Mouse (Mus musculus) kidney, embryonic 15.5 days (tissue): Measurements from ENCODE around the gene Fbxo45. TPM values are rescaled to one million over a fixed set of nuclear protein-coding genes. Genes with fewer than 3 reads are reported as not detected.
A peak's percentile ranks its signal among the peaks of the same experiment; 100 is the strongest.
"Not testable (repeated sequence)": the region's sequence is repeated elsewhere in the genome, so short reads cannot be mapped to it uniquely, and the experiment has no call there.

Experiments
- ATAC-seq: fragments of 200-750 bp; cut with Nextera tagmentation; replicated peaks from 2 replicates; pipeline ENCODE4 v1.8.0; 2017; ENCODE audit warnings: moderate TSS enrichment; ENCODE audit not compliant: low FRiP score
- H3K27ac ChIP-seq: fragments of 300-500 bp; sonication (generic); 2 replicates; pipeline ENCODE4 v1.5.1; 2015; ENCODE audit warnings: mild to moderate bottlenecking, inconsistent platforms
- H3K27me3 ChIP-seq: fragments of 300-500 bp; sonication (generic); 2 replicates; pipeline ENCODE4 v1.6.1; 2015; ENCODE audit warnings: inconsistent platforms
- H3K36me3 ChIP-seq: fragments of 300-500 bp; sonication (generic); 2 replicates; pipeline ENCODE4 v1.6.1; 2015; ENCODE audit warnings: inconsistent platforms
- H3K4me1 ChIP-seq: fragments of 300-500 bp; sonication (generic); 2 replicates; pipeline ENCODE4 v1.6.1; 2015; ENCODE audit warnings: inconsistent platforms
- H3K4me2 ChIP-seq: fragments of 300-500 bp; sonication (generic); 2 replicates; pipeline ENCODE4 v1.6.1; 2015; ENCODE audit warnings: moderate library complexity, mild to moderate bottlenecking, inconsistent platforms
- H3K4me3 ChIP-seq: fragments of 300-500 bp; sonication (generic); replicated peaks from 2 replicates; pipeline ENCODE4 v1.5.1; 2015; ENCODE audit warnings: mild to moderate bottlenecking, inconsistent platforms
- H3K9ac ChIP-seq: fragments of 300-500 bp; sonication (generic); 2 replicates; pipeline ENCODE4 v1.6.1; 2015; ENCODE audit warnings: mild to moderate bottlenecking, inconsistent platforms
- H3K9me3 ChIP-seq: fragments of 300-500 bp; sonication (generic); replicated peaks from 2 replicates; pipeline ENCODE4 v1.6.1; 2016; ENCODE audit warnings: inconsistent platforms
- WGBS: fragments of 180-500 bp; shearing (Covaris S2); methylation state at CpG from one replicate; pipeline ENCODE4 v1.1.7; 2015; ENCODE audit warnings: mixed read lengths; 5-methylcytosine and 5-hydroxymethylcytosine counted together
- polyA plus RNA-seq: library from polyadenylated mRNA; unstranded; fragments of >200 nt; fragmentation: Nextera tagmentation; extraction: Ambion mirVana; gene quantifications from 2 replicates; pipeline ENCODE4 v1.2.1, GENCODE M21; 2015

Fbxo45 gene
- polyA plus RNA-seq, 1 experiment from 2014 or later = 10.4 TPM

- no peak overlapping the region for H3K4me2 ChIP-seq
- no peaks in the 10 kb centered on the region for H3K9me3 ChIP-seq
- H3K4me3 ChIP-seq = no peak overlapping the region
- H3K4me1 ChIP-seq = peaks cover 28% of the 10 kb centered on the region
- no peak for ATAC-seq
- H3K27ac ChIP-seq = no peak overlapping the region
- H3K36me3 ChIP-seq = peaks cover 2% of the 10 kb centered on the region; the same call in 1 of the 2 replicates
- no peak overlapping the region for H3K9ac ChIP-seq
- no peaks in the 10 kb centered on the region for H3K27me3 ChIP-seq
- 90% methylated on average over 3 of the region's 3 CpGs for WGBS
These were observed 3.1 kb downstream of the Fbxo45 start for GRCm38 (mm10) chr16:32243901-32244300.

GRCm38 (mm10) chr16:32239428-32240312, 7.3 kb downstream of the Fbxo45 start:
- Histone ChIP-seq H3K4me2 (no peak overlapping the region), H3K4me3 (no peak overlapping the region), H3K27ac (no peak overlapping the region), H3K27me3 (no peaks in the 10 kb centered on the region), H3K4me1 (peaks cover 6% of the 10 kb centered on the region), H3K36me3 (peaks cover 31% of the 10 kb centered on the region), H3K9ac (no peak overlapping the region), H3K9me3 (no peaks in the 10 kb centered on the region)
- ATAC-seq = no peak
- 86% methylated on average over 2 of the region's 2 CpGs for whole genome bisulfite sequencing

DNA sequence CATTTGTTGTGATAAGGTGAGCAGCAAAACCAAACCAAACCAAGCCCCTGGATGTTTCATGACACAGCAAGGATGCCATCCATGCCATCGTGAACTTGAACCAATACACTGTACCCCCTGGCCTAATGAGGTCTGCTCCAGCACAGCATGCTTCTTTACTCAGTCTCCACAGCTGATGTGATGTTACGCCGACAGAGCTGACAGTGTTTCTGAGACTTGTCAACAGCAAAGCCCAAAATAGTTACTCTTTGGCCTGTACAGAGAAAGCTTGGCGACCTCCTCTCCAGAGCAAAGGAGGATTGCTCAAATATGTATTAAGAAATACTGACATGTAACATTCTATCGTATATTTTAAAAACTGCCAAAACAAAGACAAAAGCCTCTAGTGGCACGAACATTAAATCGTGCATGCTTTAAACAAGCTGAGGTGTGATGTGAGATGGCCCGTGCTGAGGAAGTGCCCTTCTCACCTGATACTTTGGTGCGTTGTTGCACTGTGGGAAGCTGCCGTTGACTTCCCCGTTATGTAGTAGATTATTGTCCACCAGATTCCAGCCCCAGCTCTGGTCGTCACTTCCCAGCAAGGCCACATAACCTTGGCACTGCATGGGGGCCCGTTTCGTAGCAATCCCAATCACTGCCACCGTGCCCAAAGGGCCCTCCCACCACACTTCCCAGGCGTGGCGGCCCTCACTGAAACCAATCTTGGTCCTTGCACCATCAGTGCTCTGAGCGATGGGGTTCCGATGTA, 8.9 kb downstream of the Fbxo45 start:
- H3K27ac ChIP-seq = no peak overlapping the region
- no peak for ATAC-seq

GRCm38 (mm10) chr16:32232050-32232449, 14.9 kb downstream of the Fbxo45 start:
- H3K36me3 ChIP-seq = peaks cover 46% of the 10 kb centered on the region
- not testable (repeated sequence) for H3K4me2 ChIP-seq, H3K27ac ChIP-seq, ATAC-seq, H3K27me3 ChIP-seq, H3K4me1 ChIP-seq, H3K9ac ChIP-seq, H3K9me3 ChIP-seq, H3K4me3 ChIP-seq
- 88% methylated on average over 3 of the region's 3 CpGs for WGBS

More for the DNA sequence above, 8.9 kb downstream of the Fbxo45 start:
- Histone ChIP-seq H3K36me3 (peaks cover 45% of the 10 kb centered on the region), H3K4me2 (no peak overlapping the region), H3K4me1 (no peaks in the 10 kb centered on the region), H3K9me3 (no peaks in the 10 kb centered on the region), H3K4me3 (no peak overlapping the region), H3K27me3 (no peaks in the 10 kb centered on the region), H3K9ac (no peak overlapping the region)
- WGBS = 87% methylated on average over 19 of the region's 19 CpGs

GRCm38 (mm10) chr16:32222399-32222798, 24.6 kb downstream of the Fbxo45 start:
- Histone ChIP-seq H3K4me2 (no peak overlapping the region), H3K36me3 (no peaks in the 10 kb centered on the region), H3K9ac (no peak overlapping the region), H3K27me3 (no peaks in the 10 kb centered on the region), H3K4me3 (no peak overlapping the region), H3K9me3 (no peaks in the 10 kb centered on the region), H3K4me1 (no peaks in the 10 kb centered on the region), H3K27ac (no peak overlapping the region)
- no peak for ATAC-seq

GRCm38 (mm10) chr16:32221803-32222202, 25.2 kb downstream of the Fbxo45 start:
- ATAC-seq = no peak
- no peak overlapping the region for H3K4me3 ChIP-seq
- no peaks in the 10 kb centered on the region for H3K4me1 ChIP-seq
- no peak overlapping the region for H3K9ac ChIP-seq
- no peak overlapping the region for H3K4me2 ChIP-seq
- 86% methylated on average over 4 of the region's 4 CpGs for WGBS
- H3K9me3 ChIP-seq = no peaks in the 10 kb centered on the region
- H3K27ac ChIP-seq = no peak overlapping the region
- no peaks in the 10 kb centered on the region for H3K36me3 ChIP-seq
- H3K27me3 ChIP-seq = no peaks in the 10 kb centered on the region

DNA sequence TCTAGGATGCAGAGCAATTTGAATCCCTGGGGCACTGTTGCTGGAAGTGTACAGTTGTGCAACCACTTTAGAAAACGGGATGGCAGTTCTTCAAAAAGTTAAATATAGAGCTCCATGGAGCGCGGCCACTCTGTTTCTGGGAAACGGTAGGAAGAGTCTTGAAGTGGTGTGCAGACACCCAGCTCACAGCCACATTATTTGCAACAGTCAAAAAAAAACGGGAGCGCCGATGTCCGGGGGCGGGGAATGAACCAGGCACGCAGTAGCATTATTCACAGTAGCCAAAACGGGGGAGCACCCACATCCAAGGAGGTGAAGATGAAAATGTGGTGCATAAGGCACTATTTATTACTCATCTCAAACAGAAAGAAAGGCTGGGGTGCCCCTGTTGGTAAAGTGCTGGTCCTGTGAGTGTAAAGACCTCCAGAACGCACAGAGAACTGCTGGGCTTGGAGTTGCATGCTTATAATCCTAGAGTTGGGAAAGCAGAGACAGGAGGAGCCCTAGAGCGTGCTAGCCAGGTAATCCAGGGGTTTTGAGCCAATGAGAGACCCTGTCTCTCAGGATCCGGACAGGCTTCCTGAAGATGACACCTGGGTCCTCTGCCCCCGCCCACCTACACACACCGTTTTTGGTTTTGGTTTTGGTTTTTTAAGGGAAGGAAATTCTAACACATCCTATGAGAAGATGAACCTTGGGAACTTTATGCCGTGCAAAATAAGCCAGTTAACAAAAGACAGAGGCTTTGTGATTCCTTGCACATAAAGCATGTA, 32.0 kb downstream of the Fbxo45 start:
- Histone ChIP-seq H3K9me3 (peaks cover 3% of the 10 kb centered on the region; the same call in 1 of the 2 replicates), H3K4me1 (no peaks in the 10 kb centered on the region)
- no peak for ATAC-seq

GRCm38 (mm10) chr16:32214156-32214555, 32.8 kb downstream of the Fbxo45 start:
- Histone ChIP-seq H3K9ac (no peak overlapping the region), H3K4me3 (no peak overlapping the region), H3K27ac (no peak overlapping the region), H3K9me3 (peaks cover 9% of the 10 kb centered on the region; the same call in 1 of the 2 replicates), H3K36me3 (no peaks in the 10 kb centered on the region), H3K4me1 (no peaks in the 10 kb centered on the region), H3K27me3 (no peaks in the 10 kb centered on the region), H3K4me2 (no peak overlapping the region)
- ATAC-seq = no peak

More for the DNA sequence above, 32.0 kb downstream of the Fbxo45 start:
- no peak overlapping the region for H3K4me2 ChIP-seq
- H3K27me3 ChIP-seq = no peaks in the 10 kb centered on the region
- H3K9ac ChIP-seq = no peak overlapping the region
- H3K36me3 ChIP-seq = no peaks in the 10 kb centered on the region
- H3K27ac ChIP-seq = no peak overlapping the region
- 78% methylated on average over 17 of the region's 17 CpGs for WGBS
- H3K4me3 ChIP-seq = no peak overlapping the region

GRCm38 (mm10) chr16:32204902-32205301, 42.1 kb downstream of the Fbxo45 start:
- H3K9me3 ChIP-seq = peaks cover 6% of the 10 kb centered on the region; the same call in 1 of the 2 replicates
- no peak for ATAC-seq
- H3K27ac ChIP-seq = no peak overlapping the region
- no peak overlapping the region for H3K4me3 ChIP-seq
- H3K4me2 ChIP-seq = no peak overlapping the region
- H3K27me3 ChIP-seq = no peaks in the 10 kb centered on the region
- H3K9ac ChIP-seq = no peak overlapping the region
- 59% methylated on average over 3 of the region's 3 CpGs for WGBS
- peaks cover 12% of the 10 kb centered on the region for H3K4me1 ChIP-seq
- H3K36me3 ChIP-seq = no peaks in the 10 kb centered on the region

DNA sequence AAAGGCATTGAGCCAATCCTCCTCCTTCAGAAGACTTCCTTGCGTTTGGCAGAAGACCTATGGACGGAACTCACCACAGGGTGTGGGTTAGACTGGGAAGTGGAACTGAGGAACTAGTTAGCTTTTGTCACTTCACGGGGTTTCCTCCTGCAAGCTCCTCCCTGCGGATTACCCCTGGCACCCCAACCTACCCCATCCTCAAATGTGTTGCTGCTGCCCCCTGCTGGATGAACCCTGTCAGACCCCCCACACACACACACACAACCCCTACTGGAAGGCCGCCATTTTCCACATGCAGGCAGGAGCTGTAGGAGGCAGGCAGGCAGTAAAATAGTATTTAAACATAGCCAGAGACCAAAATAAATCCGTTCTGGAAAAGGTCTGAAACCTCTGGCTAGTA, 44.3 kb downstream of the Fbxo45 start:
- 79% methylated on average over 6 of the region's 6 CpGs for WGBS
- Histone ChIP-seq H3K36me3 (no peaks in the 10 kb centered on the region), H3K4me3 (no peak overlapping the region), H3K27ac (no peak overlapping the region), H3K27me3 (no peaks in the 10 kb centered on the region), H3K9me3 (no peaks in the 10 kb centered on the region), H3K4me1 (peaks cover 12% of the 10 kb centered on the region), H3K4me2 (no peak overlapping the region), H3K9ac (no peak overlapping the region)
- no peak for ATAC-seq

DNA sequence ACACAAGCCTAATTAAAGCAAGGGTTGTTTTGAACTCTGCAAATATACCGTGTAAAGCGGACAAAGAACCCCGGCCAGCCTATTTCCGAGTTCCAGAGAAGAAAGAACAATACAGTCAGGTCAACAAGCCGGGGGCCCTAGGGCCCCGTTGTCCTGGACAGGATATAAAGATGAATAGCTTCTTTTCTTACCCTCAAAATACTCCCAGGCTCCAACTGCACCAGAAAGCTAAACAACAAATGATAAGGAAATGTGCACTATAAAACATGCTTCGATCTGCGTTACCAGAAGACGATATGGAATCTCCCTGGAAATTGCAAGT, 46.0 kb downstream of the Fbxo45 start:
- no peaks in the 10 kb centered on the region for H3K9me3 ChIP-seq
- 30% methylated on average over 9 of the region's 9 CpGs for WGBS
- no peaks in the 10 kb centered on the region for H3K27me3 ChIP-seq
- ATAC-seq = peak; percentile 33; the same call in 1 of the 2 replicates
- peak overlapping the region; percentile 33 for H3K4me3 ChIP-seq
- no peaks in the 10 kb centered on the region for H3K36me3 ChIP-seq
- H3K27ac ChIP-seq = peak overlapping the region; percentile 87
- H3K4me1 ChIP-seq = peaks cover 12% of the 10 kb centered on the region
- no peak overlapping the region for H3K9ac ChIP-seq
- peak overlapping the region; percentile 57 for H3K4me2 ChIP-seq
